Mouse (Mus musculus) ES-E14 (cell line): ENCODE results near the gene Tex12.

Source experiments
- CHD2 ChIP-seq: IDR thresholded peaks from 2 replicates; pipeline ENCODE4 v1.6.1; 2014; ENCODE audit warnings: mild to moderate bottlenecking, low read depth, low read length, inconsistent platforms
- HCFC1 ChIP-seq: IDR thresholded peaks from 2 replicates; pipeline ENCODE4 v1.6.1; 2012; ENCODE audit warnings: low read length, inconsistent platforms, borderline replicate concordance; ENCODE audit not compliant: insufficient read depth
- ZC3H11A ChIP-seq: IDR thresholded peaks from 2 replicates; pipeline ENCODE4 v1.6.1; 2012; ENCODE audit warnings: low read depth, mild to moderate bottlenecking, inconsistent platforms, low read length, borderline replicate concordance
- ZNF384 ChIP-seq: IDR thresholded peaks from 2 replicates; pipeline ENCODE4 v1.6.1; 2012; ENCODE audit warnings: low read depth, low read length, inconsistent platforms

GRCm38 (mm10) chr9:50565940-50566339 is 4.8 kb upstream of the Tex12 start:
- TF ChIP-seq HCFC1 (no peak), ZC3H11A (no peak), CHD2 (no peak), ZNF384 (no peak)
